Mouse (Mus musculus) megakaryocyte progenitor cell, adult 5-6 weeks (primary cell): ENCODE measurements around the gene Gucd1. TPM values are rescaled to one million over a fixed set of nuclear protein-coding genes. Genes with fewer than 3 reads are reported as not detected.
A peak's percentile ranks its signal among the peaks of the same experiment; 100 is the strongest.

ENCODE experiments used
- ATAC-seq: replicated peaks from 2 replicates; pipeline ENCODE4 v1.8.0; 2016; ENCODE audit warnings: mild to moderate bottlenecking, moderate TSS enrichment, inconsistent platforms; ENCODE audit not compliant: poor library complexity
- total RNA-seq, 2 experiments: library from RNA; stranded (forward) in 1 of 2; stranded (reverse) in 1 of 2; fragments of 157-497, 149-512 nt in 1 of 2; fragments of 200-1000 nt in 1 of 2; gene quantifications; 2 replicates each; pipeline versions ENCODE4 v1.2.3 to v1.2.4; 2015 to 2017

The Gucd1 gene
- total RNA-seq, 2 experiments from 2014 or later: 7.3 to 11.2 TPM

- no peak for ATAC-seq
Measured at GRCm38 (mm10) chr10:75438132-75438810, 79.5 kb downstream of the Gucd1 start.

- no peak for ATAC-seq
Measured at GRCm38 (mm10) chr10:75437284-75437683, 80.5 kb downstream of the Gucd1 start.

- peak; percentile 91 for ATAC-seq
Measured at GRCm38 (mm10) chr10:75436604-75437217, 81.1 kb downstream of the Gucd1 start.

- ATAC-seq: no peak
Measured at GRCm38 (mm10) chr10:75430633-75431032, 87.1 kb downstream of the Gucd1 start.

GRCm38 (mm10) chr10:75430147-75430537 lies 87.6 kb downstream of the Gucd1 start:
- no peak for ATAC-seq

- ATAC-seq: peak; percentile 88
Measured at GRCm38 (mm10) chr10:75429522-75430146, 88.1 kb downstream of the Gucd1 start.

GRCm38 (mm10) chr10:75429004-75429380 lies 88.8 kb downstream of the Gucd1 start:
- no peak for ATAC-seq

- ATAC-seq: no peak
Measured at GRCm38 (mm10) chr10:75428049-75429003, 89.4 kb downstream of the Gucd1 start.

GRCm38 (mm10) chr10:75424498-75424901 lies 93.3 kb downstream of the Gucd1 start:
- ATAC-seq: 0 out of 2 replicates have a peak, but pooled peaks have one; percentile 26

GRCm38 (mm10) chr10:75418747-75419146 lies 99.0 kb downstream of the Gucd1 start:
- no peak for ATAC-seq

GRCm38 (mm10) chr10:75417363-75418042 lies 100.3 kb downstream of the Gucd1 start:
- ATAC-seq: peak; percentile 66

GRCm38 (mm10) chr10:75414925-75415324 lies 102.8 kb downstream of the Gucd1 start:
- ATAC-seq: no peak

- ATAC-seq: no peak
Measured at GRCm38 (mm10) chr10:75412114-75413103, 105.4 kb downstream of the Gucd1 start.

- ATAC-seq: peak; percentile 92
Measured at GRCm38 (mm10) chr10:75411343-75412113, 106.2 kb downstream of the Gucd1 start.

GRCm38 (mm10) chr10:75407741-75408140 lies 110.0 kb downstream of the Gucd1 start:
- no peak for ATAC-seq

GRCm38 (mm10) chr10:75406755-75407154 lies 111.0 kb downstream of the Gucd1 start:
- ATAC-seq: no peak

GRCm38 (mm10) chr10:75405916-75406315 lies 111.9 kb downstream of the Gucd1 start:
- no peak for ATAC-seq

- ATAC-seq: 0 out of 2 replicates have a peak, but pooled peaks have one; percentile 24
Measured at GRCm38 (mm10) chr10:75400958-75401357, 116.8 kb downstream of the Gucd1 start, which contains the start of gene Upb1. Gene Upb1 (plus strand): TSS chr10:75401115.
